Mouse (Mus musculus): Measurements from ENCODE around the gene Pitx1. TPM values are rescaled to one million over a fixed set of nuclear protein-coding genes. Genes with fewer than 3 reads are reported as not detected.

The Pitx1 gene
- total RNA-seq, 1 experiment from 2014 or later, result not detected

- ATAC-seq (replicated peaks; ENCODE audit: low read depth, poor library complexity, severe bottlenecking), result no peak
Observed at GRCm38 (mm10) chr13:55801246-55801645, 34.7 kb downstream of the Pitx1 start.

DNA sequence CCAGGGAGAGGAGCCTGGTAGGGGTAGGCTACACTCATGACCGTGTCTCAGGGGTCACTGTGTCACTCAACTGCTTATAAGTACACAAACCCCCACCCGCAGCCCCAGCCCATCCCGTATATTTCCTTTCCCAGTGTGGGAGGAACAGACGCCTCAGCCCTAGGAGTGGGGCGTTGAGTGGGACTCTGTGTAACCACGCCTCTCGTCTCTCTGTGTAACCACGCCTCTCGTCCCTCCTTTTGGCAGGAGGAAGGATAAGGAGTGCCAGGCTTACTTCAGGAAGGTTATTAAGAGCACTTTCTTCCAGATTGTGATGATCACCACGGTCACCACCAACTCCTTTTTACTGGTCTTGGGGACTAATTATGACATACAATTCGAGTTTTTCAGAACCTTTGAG is 49.9 kb downstream of the Pitx1 start:
- ATAC-seq (replicated peaks; ENCODE audit: low read depth, poor library complexity, severe bottlenecking), result no peak

DNA sequence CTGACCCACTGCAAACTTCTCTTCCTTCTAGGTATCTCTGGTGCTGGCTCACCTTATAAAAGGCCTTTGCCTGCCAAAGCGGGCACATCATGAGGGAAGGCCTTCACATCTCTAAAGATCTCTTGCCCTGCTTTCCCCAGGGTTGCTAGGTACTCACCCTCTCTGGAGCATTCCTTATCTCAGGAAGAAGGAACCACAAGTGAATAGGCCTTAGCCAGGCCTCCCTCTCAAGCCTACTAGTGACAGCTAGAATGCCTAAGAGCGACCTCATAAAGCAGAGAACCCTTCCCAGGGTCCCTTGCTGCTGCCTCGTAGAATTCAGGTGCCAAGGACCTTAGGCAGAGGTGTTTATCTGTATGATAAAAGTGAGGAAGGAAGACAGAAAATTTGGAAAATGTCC is 51.7 kb downstream of the Pitx1 start, which contains the start of gene Catsper3:
Gene Catsper3 (plus strand): TSS at position 301 of the 400 bp plus-strand sequence.
- ATAC-seq (replicated peaks; ENCODE audit: low read depth, poor library complexity, severe bottlenecking), result no peak

GRCm38 (mm10) chr13:55775056-55775455 is 60.9 kb downstream of the Pitx1 start:
- no peak for ATAC-seq (replicated peaks; ENCODE audit: low read depth, poor library complexity, severe bottlenecking)

Other genes starting within 250 kb of the Pitx1 start
- 13.3 and 14.2 TPM in 2 replicates for gene B4galt7, start 236.3 kb downstream of the Pitx1 start, total RNA-seq (2017)
- gene Caml, start 213.2 kb downstream of the Pitx1 start, total RNA-seq (2017), result 62.9 and 63.5 TPM in 2 replicates
- 120 and 155 TPM in 2 replicates for gene Ddx46, start 201.2 kb downstream of the Pitx1 start, total RNA-seq (2017)
- 46.0 and 50.2 TPM in 2 replicates for gene B230219D22Rik, start 143.1 kb downstream of the Pitx1 start, total RNA-seq (2017)
- gene Txndc15, start 121.5 kb downstream of the Pitx1 start, total RNA-seq (2017), result 29.9 and 31.4 TPM in 2 replicates
- 11.1 and 21.6 TPM in 2 replicates for gene Pcbd2, start 108.8 kb downstream of the Pitx1 start, total RNA-seq (2017)
- 0.19 TPM in 1 of 2 replicates, not detected in the other for gene Catsper3, start 51.6 kb downstream of the Pitx1 start, total RNA-seq (2017)

All from common myeloid progenitor, adult 5-6 weeks (primary cell).